Mouse (Mus musculus) midbrain, embryonic 10.5 days (tissue): ENCODE measurements around the gene Sox12. TPM values are rescaled to one million over a fixed set of nuclear protein-coding genes. Genes with fewer than 3 reads are reported as not detected.

Source experiments
- DNase-seq: peaks from one replicate; pipeline ENCODE4 v3.0.0-alpha.2; 2017; ENCODE audit warnings: low spot score
- H3K27ac ChIP-seq: fragments of 300-500 bp; sonication (generic); replicated peaks from 2 replicates; pipeline ENCODE4 v1.5.1; 2016; ENCODE audit warnings: mild to moderate bottlenecking
- H3K27me3 ChIP-seq: fragments of 300-500 bp; sonication (generic); 2 replicates; pipeline ENCODE4 v1.6.1; 2016; ENCODE audit warnings: low read depth, mild to moderate bottlenecking; ENCODE audit not compliant: poor library complexity, severe bottlenecking
- H3K36me3 ChIP-seq: fragments of 300-500 bp; sonication (generic); 2 replicates; pipeline ENCODE4 v1.6.1; 2016; ENCODE audit warnings: mild to moderate bottlenecking, moderate library complexity
- H3K4me1 ChIP-seq: fragments of 300-500 bp; sonication (generic); 2 replicates; pipeline ENCODE4 v1.6.1; 2016
- H3K4me3 ChIP-seq: fragments of 300-500 bp; sonication (generic); 2 replicates; pipeline ENCODE4 v1.5.1; 2016; ENCODE audit warnings: mild to moderate bottlenecking, moderate library complexity
- H3K9me3 ChIP-seq: fragments of 300-500 bp; sonication (generic); replicated peaks from 2 replicates; pipeline ENCODE4 v1.6.1; 2016; ENCODE audit warnings: mild to moderate bottlenecking
- WGBS: fragments of 180-500 bp; shearing (Covaris S2); methylation state at CpG from one replicate; pipeline ENCODE4 v1.1.7; 2016; 5-methylcytosine and 5-hydroxymethylcytosine counted together
- polyA plus RNA-seq: library from polyadenylated mRNA; unstranded; fragments of >200 nt; fragmentation: Nextera tagmentation; extraction: Ambion mirVana; gene quantifications from 2 replicates; pipeline ENCODE4 v1.2.1, GENCODE M21; 2016

Sox12 gene
- polyA plus RNA-seq, 1 experiment from 2014 or later, result 8.6 TPM

- Histone ChIP-seq H3K36me3 (peaks cover 8% of the 10 kb centered on the region; the same call in 1 of the 2 replicates), H3K9me3 (peaks cover 7% of the 10 kb centered on the region; the same call in 1 of the 2 replicates), H3K4me3 (peak within 1 kb of the TSS; percentile 84), H3K27ac (peak within 1 kb of the TSS; percentile 98), H3K4me1 (peaks cover 39% of the 10 kb centered on the region), H3K27me3 (no peaks in the 10 kb centered on the region)
- WGBS, result 33% methylated on average over 4 of the region's 4 CpGs
- no peak for DNase-seq
Measured at GRCm38 (mm10) chr2:152415287-152415686, 17.4 kb upstream of the Sox12 start, which contains the start of gene 6820408C15Rik. 6820408C15Rik (plus strand) TSS chr2:152415587.

DNA sequence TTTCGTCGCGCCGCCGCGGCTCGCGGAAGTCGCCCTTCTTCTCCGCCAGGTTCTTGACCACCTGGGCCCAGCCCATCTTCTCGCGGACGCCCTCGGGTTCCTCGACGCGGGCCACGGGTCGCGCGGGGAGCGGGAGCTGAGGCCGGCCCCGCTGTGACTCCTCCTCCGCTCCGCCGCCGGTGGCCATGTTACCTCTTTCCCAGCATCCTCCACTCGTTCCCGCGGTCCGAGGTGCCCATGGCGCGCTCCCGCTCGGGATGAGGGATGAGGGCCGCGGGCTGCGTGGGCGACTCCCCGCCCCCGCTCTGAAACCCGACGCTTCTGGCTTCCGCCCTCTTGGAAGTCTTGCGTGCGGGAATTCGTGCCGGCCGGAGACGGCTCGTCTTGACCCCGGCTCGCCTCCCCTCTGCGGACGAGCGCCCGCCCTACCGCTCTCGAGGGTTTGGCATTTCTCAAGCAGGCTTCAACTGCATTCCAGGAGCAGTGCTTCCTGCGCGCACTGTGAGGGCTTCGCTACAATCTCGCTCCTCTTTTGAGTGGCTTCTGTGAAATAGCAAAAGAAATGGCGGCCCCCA, 16.8 kb upstream of the Sox12 start, which contains the start of gene Zcchc3:
Gene Zcchc3 (minus strand): TSS at position 437 of the 575 bp plus-strand sequence.
- Histone ChIP-seq H3K4me1 (peaks cover 45% of the 10 kb centered on the region), H3K27me3 (no peaks in the 10 kb centered on the region), H3K27ac (peak within 1 kb of the TSS; percentile 98), H3K9me3 (peaks cover 7% of the 10 kb centered on the region; the same call in 1 of the 2 replicates), H3K36me3 (peaks cover 8% of the 10 kb centered on the region; the same call in 1 of the 2 replicates), H3K4me3 (peak within 1 kb of the TSS; percentile 84)
- WGBS, result under 1% methylated on average over 65 of the region's 65 CpGs
- peak; percentile 93 for DNase-seq

- Histone ChIP-seq H3K27ac (peak overlapping the region; percentile 98), H3K4me1 (peaks cover 51% of the 10 kb centered on the region), H3K4me3 (peak overlapping the region; percentile 84), H3K36me3 (peaks cover 8% of the 10 kb centered on the region; the same call in 1 of the 2 replicates), H3K27me3 (no peaks in the 10 kb centered on the region), H3K9me3 (peaks cover 7% of the 10 kb centered on the region; the same call in 1 of the 2 replicates)
- under 1% methylated on average over 84 of the region's 86 CpGs for WGBS
- DNase-seq, result peak; percentile 70
Measured at GRCm38 (mm10) chr2:152413765-152414584, 16.1 kb upstream of the Sox12 start.

DNA sequence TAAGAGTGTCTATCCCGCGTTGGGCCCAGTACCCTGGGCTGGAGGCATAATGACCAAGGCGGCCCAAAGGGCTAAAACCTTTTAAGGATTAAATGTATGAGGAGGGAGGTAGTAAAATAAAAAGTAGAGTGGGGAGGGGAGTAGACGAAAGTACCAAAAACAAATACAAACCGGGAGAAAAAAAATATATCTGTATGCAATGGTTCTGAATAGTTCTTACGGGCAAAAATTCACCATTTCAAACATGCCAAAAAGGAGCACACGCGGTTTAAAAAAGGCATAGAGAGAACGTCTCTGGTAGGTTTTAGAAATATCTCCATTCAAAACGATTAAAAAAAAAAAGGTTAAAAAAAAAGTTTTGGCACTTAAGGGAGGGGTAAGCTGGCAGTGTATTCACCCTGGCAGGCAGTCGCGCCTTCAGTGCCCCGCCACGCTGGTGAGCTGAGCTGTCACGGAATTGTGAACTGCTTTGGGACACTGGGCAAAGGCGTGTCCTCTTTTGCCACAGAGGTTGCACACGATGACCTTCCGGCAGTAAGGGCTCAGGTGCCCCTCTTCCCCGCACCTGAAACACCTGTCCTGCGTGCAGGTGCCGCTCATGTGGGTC, 15.4 kb upstream of the Sox12 start:
- no peak for DNase-seq
- Histone ChIP-seq H3K27ac (peak overlapping the region; percentile 98), H3K4me3 (peak overlapping the region; percentile 84), H3K27me3 (no peaks in the 10 kb centered on the region), H3K9me3 (peaks cover 7% of the 10 kb centered on the region; the same call in 1 of the 2 replicates), H3K36me3 (peaks cover 8% of the 10 kb centered on the region; the same call in 1 of the 2 replicates), H3K4me1 (peaks cover 51% of the 10 kb centered on the region)
- WGBS, result under 1% methylated on average over 21 of the region's 21 CpGs

- 4% methylated on average over 15 of the region's 15 CpGs for WGBS
- Histone ChIP-seq H3K4me1 (peaks cover 51% of the 10 kb centered on the region), H3K36me3 (peaks cover 8% of the 10 kb centered on the region; the same call in 1 of the 2 replicates), H3K27ac (peak overlapping the region; percentile 98), H3K9me3 (peaks cover 7% of the 10 kb centered on the region; the same call in 1 of the 2 replicates), H3K27me3 (no peaks in the 10 kb centered on the region), H3K4me3 (peak overlapping the region; percentile 84)
- DNase-seq, result no peak
Measured at GRCm38 (mm10) chr2:152412526-152413157, 14.8 kb upstream of the Sox12 start.

DNA sequence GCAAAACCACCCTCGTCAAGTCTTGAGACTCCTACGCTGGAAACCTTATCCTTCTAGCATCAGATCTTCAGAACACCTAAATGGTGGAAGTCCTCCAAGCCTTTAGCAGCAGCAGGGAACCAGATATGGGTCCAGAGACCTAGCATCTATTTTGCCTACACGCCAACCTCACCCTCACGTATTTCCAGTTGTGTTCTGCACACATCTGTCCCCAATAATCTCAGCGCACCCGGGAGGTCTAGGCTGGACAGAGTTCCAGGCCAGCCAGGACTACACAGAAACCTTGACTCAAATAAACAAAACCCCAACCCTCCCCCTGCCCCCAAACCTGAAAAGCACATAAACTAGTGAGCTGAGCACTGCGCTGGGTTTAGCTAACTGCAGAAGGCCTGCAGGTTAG, 13.6 kb upstream of the Sox12 start:
- peak overlapping the region; percentile 84 for H3K4me3 ChIP-seq
- peaks cover 58% of the 10 kb centered on the region for H3K4me1 ChIP-seq
- no peak for DNase-seq
- peaks cover 7% of the 10 kb centered on the region; the same call in 1 of the 2 replicates for H3K9me3 ChIP-seq
- H3K36me3 ChIP-seq, result peaks cover 8% of the 10 kb centered on the region; the same call in 1 of the 2 replicates
- H3K27ac ChIP-seq, result peak overlapping the region; percentile 98
- WGBS, result 3% methylated on average over 7 of the region's 7 CpGs
- H3K27me3 ChIP-seq, result no peaks in the 10 kb centered on the region

DNA sequence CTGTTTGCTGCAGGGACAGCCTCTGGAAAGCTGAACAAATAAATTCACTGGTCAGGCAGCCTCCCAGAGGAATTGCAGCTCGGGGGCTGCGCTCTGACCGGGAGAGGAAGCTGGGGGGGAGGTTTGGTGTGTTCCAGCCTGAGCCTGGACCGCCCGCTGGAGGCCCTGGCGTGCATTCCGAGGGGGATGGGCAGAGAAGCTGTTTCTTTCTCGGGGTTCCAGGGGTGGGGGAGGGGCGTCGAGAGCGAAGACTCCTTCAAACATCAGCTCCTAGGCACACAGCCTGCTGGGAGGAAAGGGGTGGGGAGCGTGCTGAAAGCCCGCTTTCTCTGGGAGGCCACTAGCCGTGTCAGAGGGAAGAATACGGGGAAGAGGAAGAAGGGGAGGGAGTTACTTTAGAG, 13.1 kb upstream of the Sox12 start:
- Histone ChIP-seq H3K27ac (peak overlapping the region; percentile 98), H3K4me1 (peaks cover 63% of the 10 kb centered on the region), H3K27me3 (no peaks in the 10 kb centered on the region), H3K9me3 (peaks cover 2% of the 10 kb centered on the region; the same call in 1 of the 2 replicates), H3K4me3 (peak overlapping the region; percentile 84), H3K36me3 (peaks cover 4% of the 10 kb centered on the region; the same call in 1 of the 2 replicates)
- WGBS, result under 1% methylated on average over 15 of the region's 15 CpGs
- DNase-seq, result peak; percentile 94

DNA sequence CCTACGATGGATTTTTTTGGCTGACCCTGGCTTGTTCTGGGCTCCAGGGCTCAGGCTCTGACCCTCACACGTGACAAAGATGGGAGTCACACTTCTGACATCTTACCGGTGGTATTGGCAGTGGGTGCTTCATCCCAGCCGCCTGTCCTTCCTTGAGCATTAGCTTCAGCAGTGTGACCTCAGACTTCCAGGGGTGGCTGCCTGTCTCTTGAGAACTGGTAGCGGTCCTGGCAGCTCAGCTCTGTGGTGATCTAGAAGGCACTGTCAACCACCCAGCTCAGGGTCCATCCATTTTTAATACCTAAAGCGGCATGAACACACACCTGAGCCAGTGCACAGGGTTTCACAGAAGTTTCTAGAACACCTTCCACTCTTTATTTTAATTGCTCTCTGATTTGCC, 11.9 kb upstream of the Sox12 start:
- Histone ChIP-seq H3K27me3 (no peaks in the 10 kb centered on the region), H3K4me3 (0 out of 2 replicates have a peak overlapping the region, but pooled peaks have one; percentile 18), H3K4me1 (peaks cover 65% of the 10 kb centered on the region), H3K9me3 (no peaks in the 10 kb centered on the region), H3K36me3 (peaks cover 4% of the 10 kb centered on the region; the same call in 1 of the 2 replicates), H3K27ac (peak overlapping the region; percentile 98)
- 77% methylated on average over 6 of the region's 6 CpGs for WGBS
- no peak for DNase-seq

DNA sequence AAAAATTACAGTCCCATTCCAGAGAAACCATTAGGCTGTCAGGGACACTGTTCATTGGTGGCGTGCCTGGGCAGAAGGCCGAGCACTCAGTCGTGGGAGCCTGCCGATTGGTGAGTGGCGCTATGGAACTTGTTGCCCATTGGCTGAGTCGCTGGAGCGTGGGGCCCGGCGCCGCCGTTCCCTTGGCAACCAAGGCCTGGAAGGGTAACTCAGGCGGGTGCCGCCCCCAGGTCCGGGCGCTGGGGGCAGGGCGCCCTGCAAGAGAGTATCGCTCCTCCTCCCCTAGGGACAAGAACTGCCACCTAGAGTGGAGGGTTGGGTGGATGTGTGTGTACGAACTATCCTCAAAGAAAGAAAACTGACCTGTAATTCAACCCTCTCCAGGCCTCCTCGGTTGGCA, 8.3 kb upstream of the Sox12 start:
- Histone ChIP-seq H3K36me3 (no peaks in the 10 kb centered on the region), H3K4me3 (peak overlapping the region; percentile 52), H3K9me3 (no peaks in the 10 kb centered on the region), H3K4me1 (peaks cover 42% of the 10 kb centered on the region), H3K27me3 (no peaks in the 10 kb centered on the region), H3K27ac (peak overlapping the region; percentile 83)
- DNase-seq, result peak; percentile 96
- under 1% methylated on average over 19 of the region's 19 CpGs for WGBS

DNA sequence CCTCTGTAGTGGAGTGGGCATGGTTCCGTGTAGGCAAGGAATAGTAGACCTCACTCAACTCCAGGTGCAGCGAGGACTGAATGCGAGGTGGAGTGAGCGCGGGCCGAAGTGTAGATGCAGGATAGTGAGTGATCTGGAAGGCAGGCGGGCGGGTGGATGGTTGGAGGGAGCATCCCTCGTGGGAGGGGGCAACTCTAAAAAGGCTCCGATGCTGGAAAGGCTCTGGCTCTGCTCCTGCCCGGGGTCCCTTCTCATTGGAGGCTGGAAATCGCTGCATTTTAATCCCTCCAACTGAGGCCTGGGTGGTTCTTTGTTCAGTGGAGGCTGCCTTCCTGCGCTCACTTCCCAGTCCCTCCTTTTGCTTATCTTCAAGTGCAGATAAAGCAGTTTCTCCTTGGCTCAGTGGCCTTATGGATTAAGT, 1.3 kb upstream of the Sox12 start:
- H3K4me1 ChIP-seq, result peaks cover 50% of the 10 kb centered on the region
- WGBS, result under 1% methylated on average over 13 of the region's 13 CpGs

DNA sequence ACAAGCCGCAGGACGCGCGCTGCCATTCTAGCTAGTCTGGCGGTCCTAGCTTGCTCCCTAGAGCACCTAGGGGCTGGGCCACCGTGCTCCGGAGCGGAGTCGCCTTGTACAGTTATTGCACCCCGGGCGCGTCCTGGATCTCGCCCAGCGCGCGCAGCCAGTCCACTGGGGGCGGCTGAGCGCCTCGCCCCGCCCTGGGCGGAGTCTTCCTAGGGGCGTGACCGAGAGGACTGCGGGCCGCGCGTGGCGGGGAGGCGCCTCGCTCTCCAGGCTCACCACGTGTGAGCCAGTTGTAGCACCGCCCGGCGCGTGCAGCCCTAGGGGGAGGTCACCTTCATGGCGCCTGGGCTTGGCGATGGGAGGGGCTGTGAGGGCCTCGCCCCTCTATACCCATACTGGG, 828 bp upstream of the Sox12 start:
- peak; percentile 90 for DNase-seq
- Histone ChIP-seq H3K4me3 (peak overlapping the region; percentile 71), H3K36me3 (peaks cover 12% of the 10 kb centered on the region), H3K9me3 (no peaks in the 10 kb centered on the region), H3K27ac (peak overlapping the region; percentile 98), H3K4me1 (peaks cover 55% of the 10 kb centered on the region), H3K27me3 (peaks cover 4% of the 10 kb centered on the region)
- WGBS, result under 1% methylated on average over 38 of the region's 38 CpGs

More for the DNA sequence above, 1.3 kb upstream of the Sox12 start:
- DNase-seq, result no peak
- no peaks in the 10 kb centered on the region for H3K9me3 ChIP-seq
- peaks cover 4% of the 10 kb centered on the region for H3K27me3 ChIP-seq
- H3K27ac ChIP-seq, result peak overlapping the region; percentile 98
- H3K4me3 ChIP-seq, result peak overlapping the region; percentile 71
- peaks cover 10% of the 10 kb centered on the region for H3K36me3 ChIP-seq
